Mouse (Mus musculus): ENCODE results near the gene Snapc3.
"Not testable (repeated sequence)": the region's sequence is repeated elsewhere in the genome, so short reads cannot be mapped to it uniquely, and the experiment has no call there.

Snapc3 gene

GRCm38 (mm10) chr4:83417820-83418186 lies 279 bp downstream of the Snapc3 start:
- no peak for DNase-seq (ENCODE audit: low spot score)

GRCm38 (mm10) chr4:83418781-83419180 lies 1.3 kb downstream of the Snapc3 start:
- no peak for DNase-seq (ENCODE audit: low spot score)

- no peak for DNase-seq (ENCODE audit: low spot score)
Observed at GRCm38 (mm10) chr4:83423641-83424040, 6.1 kb downstream of the Snapc3 start.

GRCm38 (mm10) chr4:83425119-83425518 lies 7.6 kb downstream of the Snapc3 start:
- DNase-seq (ENCODE audit: low spot score) = no peak

- no peak for DNase-seq (ENCODE audit: low spot score)
Observed at GRCm38 (mm10) chr4:83427141-83427540, 9.6 kb downstream of the Snapc3 start.

GRCm38 (mm10) chr4:83427696-83428095 lies 10.2 kb downstream of the Snapc3 start:
- DNase-seq (ENCODE audit: low spot score) = no peak

GRCm38 (mm10) chr4:83428845-83429244 lies 11.3 kb downstream of the Snapc3 start:
- DNase-seq (ENCODE audit: low spot score) = no peak

- no peak for DNase-seq (ENCODE audit: low spot score)
Observed at GRCm38 (mm10) chr4:83431950-83432349, 14.4 kb downstream of the Snapc3 start.

GRCm38 (mm10) chr4:83432901-83433300 lies 15.4 kb downstream of the Snapc3 start:
- DNase-seq (ENCODE audit: low spot score) = no peak

- no peak for DNase-seq (ENCODE audit: low spot score)
Observed at GRCm38 (mm10) chr4:83436375-83436774, 18.9 kb downstream of the Snapc3 start.

GRCm38 (mm10) chr4:83438116-83438515 lies 20.6 kb downstream of the Snapc3 start:
- no peak for DNase-seq (ENCODE audit: low spot score)

- no peak for DNase-seq (ENCODE audit: low spot score)
Observed at GRCm38 (mm10) chr4:83439045-83439444, 21.5 kb downstream of the Snapc3 start.

GRCm38 (mm10) chr4:83441050-83441449 lies 23.5 kb downstream of the Snapc3 start:
- DNase-seq (ENCODE audit: low spot score) = no peak

GRCm38 (mm10) chr4:83450785-83451184 lies 33.3 kb downstream of the Snapc3 start:
- no peak for DNase-seq (ENCODE audit: low spot score)

GRCm38 (mm10) chr4:83460106-83460505 lies 42.6 kb downstream of the Snapc3 start:
- DNase-seq (ENCODE audit: low spot score) = no peak

- no peak for DNase-seq (ENCODE audit: low spot score)
Observed at GRCm38 (mm10) chr4:83464827-83465226, 47.3 kb downstream of the Snapc3 start.

GRCm38 (mm10) chr4:83467615-83468014 lies 50.1 kb downstream of the Snapc3 start:
- DNase-seq (ENCODE audit: low spot score) = no peak

- DNase-seq (ENCODE audit: low spot score) = no peak
Observed at GRCm38 (mm10) chr4:83468208-83468607, 50.7 kb downstream of the Snapc3 start.

- no peak for DNase-seq (ENCODE audit: low spot score)
Observed at GRCm38 (mm10) chr4:83485250-83485649, 67.7 kb downstream of the Snapc3 start.

- DNase-seq (ENCODE audit: low spot score) = peak; percentile 88
Observed at GRCm38 (mm10) chr4:83485735-83486116, 68.2 kb downstream of the Snapc3 start.

GRCm38 (mm10) chr4:83486117-83486901 lies 68.8 kb downstream of the Snapc3 start, which contains the start of gene Psip1:
Gene Psip1, minus strand, starts transcription at chr4:83486459.
- DNase-seq (ENCODE audit: low spot score) = peak; percentile 89

GRCm38 (mm10) chr4:83489121-83489520 lies 71.6 kb downstream of the Snapc3 start:
- DNase-seq (ENCODE audit: low spot score) = no peak

- DNase-seq (ENCODE audit: low spot score) = no peak
Observed at GRCm38 (mm10) chr4:83493112-83493511, 75.6 kb downstream of the Snapc3 start.

- DNase-seq (ENCODE audit: low spot score) = not testable (repeated sequence)
Observed at GRCm38 (mm10) chr4:83497013-83497412, 79.5 kb downstream of the Snapc3 start.

Measured in testis, postnatal 14 days (tissue).